Mouse (Mus musculus) liver, embryonic 14.5 days (tissue): ENCODE measurements at regions not wholly inside any gene's neighbourhood (a gene's known extent, or its start where the extent isn't known, plus 50 kb on each side); places are given as distances from the start of the nearest gene placed in this dataset.

Source experiments
- ATAC-seq: fragments of 200-750 bp; cut with Nextera tagmentation; 2 replicates; pipeline ENCODE4 v1.8.0; 2017; ENCODE audit warnings: moderate number of reproducible peaks, mild to moderate bottlenecking, moderate library complexity; ENCODE audit not compliant: insufficient read depth
- DNase-seq, 3 experiments: peaks; one replicate each; pipeline ENCODE4 v3.0.0-alpha.2; 2012 to 2013; ENCODE audit warnings: low read depth in 3 of 3, low spot score in 3 of 3
- H3K27ac ChIP-seq: fragments of 300-500 bp; sonication (generic); 2 replicates; pipeline ENCODE4 v1.5.1; 2014; ENCODE audit warnings: moderate library complexity, mild to moderate bottlenecking, control low read depth, inconsistent platforms
- H3K27me3 ChIP-seq: fragments of 300-500 bp; sonication (generic); 2 replicates; pipeline ENCODE4 v1.6.1; 2014; ENCODE audit warnings: mild to moderate bottlenecking, low read length, moderate library complexity; ENCODE audit not compliant: control insufficient read depth, insufficient read depth
- H3K36me3 ChIP-seq: fragments of 300-500 bp; sonication (generic); replicated peaks from 2 replicates; pipeline ENCODE4 v1.6.1; 2014; ENCODE audit warnings: low read depth; ENCODE audit not compliant: control insufficient read depth, insufficient read depth
- H3K4me1 ChIP-seq, 2 experiments: fragments of 200-500 bp in 1 of 2; fragments of 300-500 bp in 1 of 2; sonication (generic) in 1 of 2; replicated peaks; 2 replicates each; pipeline ENCODE4 v1.6.1; 2012 to 2014; ENCODE audit warnings: antibody characterized with exemption in 1 of 2, inconsistent platforms in 1 of 2, low read length in 1 of 2; ENCODE audit not compliant: control insufficient read depth in 2 of 2, insufficient read depth in 2 of 2
- H3K4me2 ChIP-seq: fragments of 300-500 bp; sonication (generic); 2 replicates; pipeline ENCODE4 v1.6.1; 2014; ENCODE audit warnings: low read depth, mild to moderate bottlenecking, control low read depth, moderate library complexity
- H3K4me3 ChIP-seq, 2 experiments: fragments of 200-500 bp in 1 of 2; fragments of 300-500 bp in 1 of 2; sonication (generic) in 1 of 2; 2 replicates each; pipeline ENCODE4 v1.5.1; 2012 to 2014; ENCODE audit warnings: low read depth in 2 of 2, low read length in 2 of 2, mild to moderate bottlenecking in 2 of 2, control low read depth in 1 of 2, inconsistent platforms in 1 of 2, moderate library complexity in 1 of 2; ENCODE audit not compliant: insufficient read depth in 1 of 2
- H3K9ac ChIP-seq: fragments of 300-500 bp; sonication (generic); replicated peaks from 2 replicates; pipeline ENCODE4 v1.6.1; 2014; ENCODE audit warnings: mild to moderate bottlenecking, control low read depth, moderate library complexity
- H3K9me3 ChIP-seq: fragments of 300-500 bp; sonication (generic); 2 replicates; pipeline ENCODE4 v1.6.1; 2016; ENCODE audit warnings: low read length, mixed read lengths; ENCODE audit not compliant: control insufficient read depth
- CTCF ChIP-seq: IDR thresholded peaks from 2 replicates; pipeline ENCODE4 v1.5.1; 2016; ENCODE audit warnings: antibody characterized with exemption, low read depth, control low read depth
- EP300 ChIP-seq: IDR thresholded peaks from 2 replicates; pipeline ENCODE4 v1.6.1; 2016; ENCODE audit warnings: antibody characterized with exemption, low read depth
- WGBS: fragments of 180-500 bp; shearing (Covaris S2); extraction: QIAGEN DNeasy Blood & Tissue Kit; methylation state at CpG from one replicate; pipeline ENCODE4 v1.1.7; 2014; ENCODE audit not compliant: insufficient replicate concordance; 5-methylcytosine and 5-hydroxymethylcytosine counted together

DNA sequence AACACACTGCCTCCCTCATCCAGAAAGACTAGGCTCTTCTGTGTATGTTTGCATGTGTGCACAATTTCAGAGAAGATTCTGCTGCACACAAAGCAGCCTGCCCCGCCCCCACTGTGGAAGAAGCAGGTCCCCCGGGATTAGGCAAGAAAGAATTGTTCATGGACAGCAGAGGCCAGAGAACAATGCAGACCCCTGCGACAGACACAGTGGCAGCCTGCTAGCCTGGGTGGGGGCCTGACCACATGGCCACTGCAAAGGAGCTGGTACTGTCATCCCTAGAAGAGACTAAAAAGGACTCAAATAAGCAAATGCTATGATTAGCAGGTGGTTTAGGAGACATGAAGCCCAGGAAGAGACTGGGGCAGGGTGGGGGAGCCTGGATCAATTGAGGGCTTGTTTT, 329.7 kb upstream of the Onecut1 start:
- H3K4me2 ChIP-seq = no peak overlapping the region
- WGBS = 49% methylated on average over 3 of the region's 3 CpGs
- H3K27ac ChIP-seq = no peak overlapping the region
- DNase-seq (no peak), ATAC-seq (no peak)
- no peaks in the 10 kb centered on the region for H3K36me3 ChIP-seq
- no peaks in the 10 kb centered on the region for H3K9me3 ChIP-seq
- H3K27me3 ChIP-seq = no peaks in the 10 kb centered on the region
- H3K9ac ChIP-seq = no peak overlapping the region
- H3K4me1 ChIP-seq = no peaks in the 10 kb centered on the region
- TF ChIP-seq CTCF (no peak), EP300 (no peak)
- H3K4me3 ChIP-seq = no peak overlapping the region

DNA sequence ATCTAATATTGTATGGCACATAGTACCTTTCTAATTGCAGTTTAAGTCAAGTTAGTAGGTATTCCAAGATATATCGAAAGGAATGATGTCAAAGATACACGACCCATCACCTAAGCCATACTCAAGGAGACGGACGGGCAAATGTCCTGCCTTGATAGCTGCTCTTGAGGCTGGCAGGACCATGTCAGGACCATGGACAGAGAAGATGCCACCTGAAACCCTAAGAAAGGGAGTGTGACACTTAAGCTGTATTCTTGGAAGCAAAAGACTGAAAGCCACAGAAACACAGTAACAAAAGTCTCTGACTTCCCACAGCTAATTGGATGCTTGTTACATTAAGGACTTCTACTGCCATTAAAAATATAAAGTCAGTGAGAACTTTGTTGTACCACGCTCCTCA, 326.7 kb upstream of the Onecut1 start:
- ATAC-seq (no peak), DNase-seq (no peak)
- Histone ChIP-seq H3K4me1 (no peaks in the 10 kb centered on the region), H3K9me3 (no peaks in the 10 kb centered on the region), H3K27ac (no peak overlapping the region), H3K36me3 (no peaks in the 10 kb centered on the region), H3K4me2 (no peak overlapping the region), H3K27me3 (no peaks in the 10 kb centered on the region), H3K4me3 (no peak overlapping the region), H3K9ac (no peak overlapping the region)
- WGBS = 52% methylated on average over 5 of the region's 5 CpGs
- TF ChIP-seq EP300 (no peak), CTCF (no peak)

DNA sequence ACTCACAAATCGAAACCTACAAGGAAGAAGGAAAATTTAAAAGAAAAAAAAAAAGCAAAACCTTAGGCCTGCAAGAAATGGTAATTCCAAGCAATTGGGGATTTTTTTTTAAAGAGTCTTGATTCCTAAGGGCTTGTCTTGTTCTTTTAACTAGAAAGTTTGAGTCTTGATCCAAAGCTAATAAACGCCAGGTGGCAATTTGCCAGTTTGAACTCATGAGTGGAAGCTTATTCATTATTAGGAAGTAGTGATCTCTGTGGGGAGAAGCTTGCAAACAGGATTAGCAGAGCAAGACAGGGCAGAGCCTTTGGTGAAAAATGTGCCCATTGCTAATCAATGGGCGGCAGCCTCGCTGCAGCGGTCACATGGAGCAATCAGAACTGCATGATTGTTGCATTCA, 305.6 kb upstream of the Onecut1 start:
- no peaks in the 10 kb centered on the region for H3K4me1 ChIP-seq
- no peak overlapping the region for H3K4me2 ChIP-seq
- DNase-seq (no peak), ATAC-seq (no peak)
- H3K9ac ChIP-seq = no peak overlapping the region
- no peaks in the 10 kb centered on the region for H3K27me3 ChIP-seq
- no peaks in the 10 kb centered on the region for H3K36me3 ChIP-seq
- H3K27ac ChIP-seq = no peak overlapping the region
- no peak overlapping the region for H3K4me3 ChIP-seq
- TF ChIP-seq EP300 (no peak), CTCF (no peak)
- 65% methylated on average over 5 of the region's 5 CpGs for WGBS
- H3K9me3 ChIP-seq = no peaks in the 10 kb centered on the region

DNA sequence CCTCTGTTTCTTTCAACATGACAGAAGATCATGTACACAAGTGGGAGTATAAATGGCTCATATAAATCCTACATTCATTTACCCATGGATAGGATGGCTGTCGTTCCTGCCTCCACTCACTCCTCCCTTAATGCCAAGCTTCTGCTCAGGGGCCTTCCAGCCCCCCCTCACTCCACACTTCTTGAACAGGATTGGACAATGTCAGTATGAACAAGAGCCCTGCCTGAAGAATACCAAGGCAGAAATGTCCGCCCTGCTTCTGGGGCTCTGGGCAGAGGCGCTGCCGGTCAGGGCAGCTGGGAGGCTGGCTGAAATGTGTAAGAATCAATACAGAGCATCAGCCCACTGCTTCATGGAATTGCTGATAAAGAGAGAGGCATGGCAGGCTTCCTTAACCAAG, 269.0 kb upstream of the Onecut1 start:
- H3K9me3 ChIP-seq = no peaks in the 10 kb centered on the region
- no peaks in the 10 kb centered on the region for H3K4me1 ChIP-seq
- no peak overlapping the region for H3K27ac ChIP-seq
- 58% methylated on average over 4 of the region's 4 CpGs for WGBS
- H3K36me3 ChIP-seq = no peaks in the 10 kb centered on the region
- no peak for TF ChIP-seq CTCF
- TF ChIP-seq EP300 = no peak
- H3K9ac ChIP-seq = no peak overlapping the region
- H3K4me3 ChIP-seq = no peak overlapping the region
- no peak for DNase-seq
- no peaks in the 10 kb centered on the region for H3K27me3 ChIP-seq
- no peak for ATAC-seq
- H3K4me2 ChIP-seq = no peak overlapping the region

DNA sequence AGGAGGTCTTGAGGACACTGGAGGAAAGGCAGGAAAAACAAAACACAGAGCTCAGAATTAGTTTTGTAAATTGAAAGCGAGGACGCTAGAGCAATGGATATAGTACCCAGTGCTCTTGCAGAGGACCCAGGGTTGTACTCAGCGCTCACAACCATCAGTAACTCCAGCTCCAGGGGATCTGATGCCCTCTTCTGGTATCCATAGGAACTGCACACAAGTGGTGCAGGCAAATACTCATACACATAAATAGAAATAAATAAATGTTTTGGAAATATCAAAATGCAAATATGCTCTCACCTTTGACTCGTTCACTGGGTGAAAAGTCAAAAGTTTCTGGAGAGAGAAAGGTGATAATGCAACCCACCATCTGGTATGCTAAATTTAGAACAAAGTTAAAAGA, 267.8 kb upstream of the Onecut1 start:
- TF ChIP-seq CTCF = no peak
- TF ChIP-seq EP300 = no peak
- H3K36me3 ChIP-seq = no peaks in the 10 kb centered on the region
- DNase-seq (no peak), ATAC-seq (no peak)
- no peaks in the 10 kb centered on the region for H3K9me3 ChIP-seq
- H3K27ac ChIP-seq = no peak overlapping the region
- 57% methylated on average over 4 of the region's 4 CpGs for WGBS
- no peak overlapping the region for H3K4me3 ChIP-seq
- H3K4me2 ChIP-seq = no peak overlapping the region
- H3K27me3 ChIP-seq = no peaks in the 10 kb centered on the region
- no peak overlapping the region for H3K9ac ChIP-seq
- H3K4me1 ChIP-seq = no peaks in the 10 kb centered on the region

DNA sequence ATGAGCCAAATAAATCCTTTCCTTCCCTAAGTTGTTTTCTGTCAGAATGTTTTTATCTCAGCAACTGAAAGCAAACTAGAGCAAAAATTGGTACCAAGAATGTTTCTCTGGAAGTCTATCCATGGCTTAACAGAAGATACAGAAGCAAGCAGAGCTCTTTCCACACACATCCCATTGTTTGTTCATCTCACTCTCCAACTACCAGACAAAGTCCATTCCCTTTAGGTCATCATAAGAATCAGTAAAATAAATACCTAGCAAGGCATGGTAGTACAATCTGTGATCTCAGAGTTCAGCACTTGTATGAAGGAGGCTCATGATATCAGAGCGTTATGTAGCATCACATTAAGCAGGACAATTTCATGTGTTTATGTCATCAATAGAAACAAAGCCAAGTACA, 257.3 kb upstream of the Onecut1 start:
- no peak overlapping the region for H3K4me2 ChIP-seq
- no peak overlapping the region for H3K9ac ChIP-seq
- ATAC-seq (no peak), DNase-seq (no peak)
- WGBS = 76% methylated on average over 1 of the region's 1 CpGs
- no peaks in the 10 kb centered on the region for H3K9me3 ChIP-seq
- no peaks in the 10 kb centered on the region for H3K36me3 ChIP-seq
- no peaks in the 10 kb centered on the region for H3K4me1 ChIP-seq
- no peak overlapping the region for H3K4me3 ChIP-seq
- H3K27ac ChIP-seq = no peak overlapping the region
- H3K27me3 ChIP-seq = no peaks in the 10 kb centered on the region
- TF ChIP-seq EP300 (no peak), CTCF (no peak)
